Mouse (Mus musculus): ENCODE measurements around the gene Usp36.

- TF ChIP-seq CTCF (IDR thresholded peaks at IDR 0.05; ENCODE audit: insufficient read depth, low read length) (no peak), POLR2A (IDR thresholded peaks at IDR 0.05; ENCODE audit: borderline replicate concordance, extremely low read depth, low read depth, low read length) (no peak)
These were observed 33.7 kb downstream of the Usp36 start for GRCm38 (mm10) chr11:118256371-118256770.
